Mouse (Mus musculus) embryonic facial prominence, embryonic 12.5 days (tissue): ENCODE results near the gene Dpf1. TPM values are rescaled to one million over a fixed set of nuclear protein-coding genes. Genes with fewer than 3 reads are reported as not detected.

ENCODE experiments used
- ATAC-seq: fragments of 200-750 bp; cut with Nextera tagmentation; 2 replicates; pipeline ENCODE4 v1.8.0; 2017; ENCODE audit not compliant: insufficient number of reproducible peaks, insufficient read depth, low FRiP score, low TSS enrichment
- H3K27ac ChIP-seq: fragments of 300-500 bp; sonication (generic); 2 replicates; pipeline ENCODE4 v1.5.1; 2016; ENCODE audit warnings: mild to moderate bottlenecking
- H3K27me3 ChIP-seq: fragments of 300-500 bp; sonication (generic); 2 replicates; pipeline ENCODE4 v1.6.1; 2016; ENCODE audit warnings: mild to moderate bottlenecking, moderate library complexity
- H3K36me3 ChIP-seq: fragments of 300-500 bp; sonication (generic); 2 replicates; pipeline ENCODE4 v1.6.1; 2016; ENCODE audit warnings: mild to moderate bottlenecking
- H3K4me1 ChIP-seq: fragments of 300-500 bp; sonication (generic); 2 replicates; pipeline ENCODE4 v1.6.1; 2016
- H3K4me2 ChIP-seq: fragments of 300-500 bp; sonication (generic); replicated peaks from 2 replicates; pipeline ENCODE4 v1.6.1; 2016; ENCODE audit warnings: mild to moderate bottlenecking, moderate library complexity
- H3K4me3 ChIP-seq: fragments of 300-500 bp; sonication (generic); 2 replicates; pipeline ENCODE4 v1.5.1; 2016; ENCODE audit warnings: mild to moderate bottlenecking
- H3K9ac ChIP-seq: fragments of 300-500 bp; sonication (generic); 2 replicates; pipeline ENCODE4 v1.6.1; 2016; ENCODE audit warnings: mild to moderate bottlenecking, moderate library complexity
- H3K9me3 ChIP-seq: fragments of 300-500 bp; sonication (generic); 2 replicates; pipeline ENCODE4 v1.6.1; 2016; ENCODE audit warnings: mild to moderate bottlenecking, moderate library complexity
- WGBS: fragments of 180-500 bp; shearing (Covaris S2); methylation state at CpG from one replicate; pipeline ENCODE4 v1.1.7; 2016; 5-methylcytosine and 5-hydroxymethylcytosine counted together
- polyA plus RNA-seq: library from polyadenylated mRNA; unstranded; fragments of >200 nt; fragmentation: Nextera tagmentation; extraction: Ambion mirVana; gene quantifications from 2 replicates; pipeline ENCODE4 v1.2.1, GENCODE M21; 2016

Dpf1 gene
- polyA plus RNA-seq, 1 experiment from 2014 or later = 25.7 TPM

- under 1% methylated on average over 44 of the region's 48 CpGs for WGBS
- no peak for ATAC-seq
- peaks cover 21% of the 10 kb centered on the region; the same call in 1 of the 2 replicates for H3K27me3 ChIP-seq
- H3K4me2 ChIP-seq = peak overlapping the region; percentile 96
- H3K9me3 ChIP-seq = no peaks in the 10 kb centered on the region
- peak overlapping the region; percentile 66 for H3K9ac ChIP-seq
- H3K4me1 ChIP-seq = peaks cover 51% of the 10 kb centered on the region
- no peaks in the 10 kb centered on the region for H3K36me3 ChIP-seq
- H3K4me3 ChIP-seq = peak overlapping the region; percentile 59
- peak overlapping the region; percentile 60; the same call in 1 of the 2 replicates for H3K27ac ChIP-seq
Observed at GRCm38 (mm10) chr7:29304463-29305262, 912 bp downstream of the Dpf1 start.

GRCm38 (mm10) chr7:29305263-29305988, 1.7 kb downstream of the Dpf1 start:
- Histone ChIP-seq H3K27me3 (peaks cover 21% of the 10 kb centered on the region; the same call in 1 of the 2 replicates), H3K9ac (peak overlapping the region; percentile 66), H3K9me3 (no peaks in the 10 kb centered on the region), H3K4me3 (peak overlapping the region; percentile 59), H3K27ac (peak overlapping the region; percentile 60; the same call in 1 of the 2 replicates), H3K36me3 (no peaks in the 10 kb centered on the region), H3K4me1 (peaks cover 53% of the 10 kb centered on the region), H3K4me2 (peak overlapping the region; percentile 96)
- WGBS = 16% methylated on average over 9 of the region's 9 CpGs
- no peak for ATAC-seq

GRCm38 (mm10) chr7:29306108-29306507, 2.4 kb downstream of the Dpf1 start:
- Histone ChIP-seq H3K4me3 (no peak overlapping the region), H3K27ac (no peak overlapping the region), H3K9me3 (no peaks in the 10 kb centered on the region), H3K27me3 (peaks cover 21% of the 10 kb centered on the region; the same call in 1 of the 2 replicates), H3K4me1 (peaks cover 51% of the 10 kb centered on the region), H3K4me2 (no peak overlapping the region; the same call in 1 of the 2 replicates), H3K36me3 (no peaks in the 10 kb centered on the region), H3K9ac (no peak overlapping the region)
- ATAC-seq = no peak
- 43% methylated on average over 7 of the region's 7 CpGs for WGBS

GRCm38 (mm10) chr7:29306619-29307018, 2.9 kb downstream of the Dpf1 start:
- H3K9me3 ChIP-seq = no peaks in the 10 kb centered on the region
- H3K27me3 ChIP-seq = peaks cover 21% of the 10 kb centered on the region; the same call in 1 of the 2 replicates
- H3K4me3 ChIP-seq = no peak overlapping the region
- no peak overlapping the region for H3K9ac ChIP-seq
- 26% methylated on average over 7 of the region's 7 CpGs for WGBS
- no peaks in the 10 kb centered on the region for H3K36me3 ChIP-seq
- H3K4me2 ChIP-seq = peak overlapping the region; percentile 95
- H3K27ac ChIP-seq = no peak overlapping the region
- no peak for ATAC-seq
- peaks cover 49% of the 10 kb centered on the region for H3K4me1 ChIP-seq

- no peaks in the 10 kb centered on the region for H3K9me3 ChIP-seq
- 2% methylated on average over 38 of the region's 42 CpGs for WGBS
- H3K4me2 ChIP-seq = peak overlapping the region; percentile 95
- H3K4me1 ChIP-seq = peaks cover 49% of the 10 kb centered on the region
- H3K4me3 ChIP-seq = peak overlapping the region; percentile 71
- no peaks in the 10 kb centered on the region for H3K36me3 ChIP-seq
- no peak overlapping the region for H3K27ac ChIP-seq
- H3K27me3 ChIP-seq = peaks cover 21% of the 10 kb centered on the region; the same call in 1 of the 2 replicates
- peak; percentile 77 for ATAC-seq
- peak overlapping the region; percentile 69 for H3K9ac ChIP-seq
Observed at GRCm38 (mm10) chr7:29307350-29308104, 3.8 kb downstream of the Dpf1 start.

GRCm38 (mm10) chr7:29309221-29309721, 5.5 kb downstream of the Dpf1 start:
- peak overlapping the region; percentile 73 for H3K9ac ChIP-seq
- peaks cover 17% of the 10 kb centered on the region; the same call in 1 of the 2 replicates for H3K27me3 ChIP-seq
- H3K4me3 ChIP-seq = peak overlapping the region; percentile 46
- no peaks in the 10 kb centered on the region for H3K36me3 ChIP-seq
- H3K4me1 ChIP-seq = peaks cover 54% of the 10 kb centered on the region
- H3K4me2 ChIP-seq = peak overlapping the region; percentile 95
- H3K9me3 ChIP-seq = no peaks in the 10 kb centered on the region
- 1% methylated on average over 33 of the region's 36 CpGs for WGBS
- H3K27ac ChIP-seq = peak overlapping the region; percentile 27; the same call in 1 of the 2 replicates
- ATAC-seq = no peak

GRCm38 (mm10) chr7:29309749-29310148, 6.0 kb downstream of the Dpf1 start:
- no peaks in the 10 kb centered on the region for H3K9me3 ChIP-seq
- WGBS = 12% methylated on average over 5 of the region's 5 CpGs
- no peak overlapping the region for H3K27ac ChIP-seq
- no peaks in the 10 kb centered on the region for H3K36me3 ChIP-seq
- peak overlapping the region; percentile 46 for H3K4me3 ChIP-seq
- ATAC-seq = no peak
- peak overlapping the region; percentile 95 for H3K4me2 ChIP-seq
- peak overlapping the region; percentile 73 for H3K9ac ChIP-seq
- H3K4me1 ChIP-seq = peaks cover 55% of the 10 kb centered on the region
- peaks cover 12% of the 10 kb centered on the region; the same call in 1 of the 2 replicates for H3K27me3 ChIP-seq

GRCm38 (mm10) chr7:29313051-29313450, 9.3 kb downstream of the Dpf1 start:
- Histone ChIP-seq H3K4me2 (peak overlapping the region; percentile 16), H3K9ac (no peak overlapping the region), H3K4me3 (no peak overlapping the region), H3K27me3 (no peaks in the 10 kb centered on the region), H3K4me1 (peaks cover 67% of the 10 kb centered on the region), H3K27ac (no peak overlapping the region), H3K9me3 (no peaks in the 10 kb centered on the region), H3K36me3 (no peaks in the 10 kb centered on the region)
- ATAC-seq = no peak
- 43% methylated on average over 9 of the region's 9 CpGs for WGBS

- no peak overlapping the region for H3K4me3 ChIP-seq
- 0 out of 2 replicates have a peak overlapping the region, but pooled peaks have one; percentile 23 for H3K27ac ChIP-seq
- no peak overlapping the region for H3K9ac ChIP-seq
- H3K4me1 ChIP-seq = peaks cover 67% of the 10 kb centered on the region
- H3K36me3 ChIP-seq = no peaks in the 10 kb centered on the region
- WGBS = 52% methylated on average over 9 of the region's 9 CpGs
- no peak for ATAC-seq
- peak overlapping the region; percentile 16; the same call in 1 of the 2 replicates for H3K4me2 ChIP-seq
- no peaks in the 10 kb centered on the region for H3K27me3 ChIP-seq
- no peaks in the 10 kb centered on the region for H3K9me3 ChIP-seq
Observed at GRCm38 (mm10) chr7:29313572-29314261, 10.0 kb downstream of the Dpf1 start.

- no peak overlapping the region for H3K4me2 ChIP-seq
- no peaks in the 10 kb centered on the region for H3K36me3 ChIP-seq
- no peaks in the 10 kb centered on the region for H3K27me3 ChIP-seq
- H3K9ac ChIP-seq = no peak overlapping the region
- no peaks in the 10 kb centered on the region for H3K9me3 ChIP-seq
- no peak for ATAC-seq
- H3K4me3 ChIP-seq = no peak overlapping the region
- H3K4me1 ChIP-seq = peaks cover 69% of the 10 kb centered on the region
- H3K27ac ChIP-seq = 0 out of 2 replicates have a peak overlapping the region, but pooled peaks have one; percentile 17
- 75% methylated on average over 13 of the region's 13 CpGs for WGBS
Observed at GRCm38 (mm10) chr7:29314844-29315628, 11.3 kb downstream of the Dpf1 start.
